Mouse (Mus musculus) stomach, embryonic 16.5 days (tissue): ENCODE measurements around the gene Neurl2. TPM values are rescaled to one million over a fixed set of nuclear protein-coding genes. Genes with fewer than 3 reads are reported as not detected.

ENCODE experiments used
- ATAC-seq: fragments of 200-750 bp; cut with Nextera tagmentation; 2 replicates; pipeline ENCODE4 v1.8.0; 2017; ENCODE audit warnings: moderate number of reproducible peaks, moderate TSS enrichment; ENCODE audit not compliant: insufficient read depth, low FRiP score
- H3K27ac ChIP-seq: fragments of 300-500 bp; sonication (generic); 2 replicates; pipeline ENCODE4 v1.5.1; 2014; ENCODE audit warnings: low read length
- H3K27me3 ChIP-seq: fragments of 300-500 bp; sonication (generic); 2 replicates; pipeline ENCODE4 v1.6.1; 2014; ENCODE audit warnings: low read length, control low read depth, mixed read lengths; ENCODE audit not compliant: control insufficient read depth, insufficient read depth
- H3K36me3 ChIP-seq: fragments of 300-500 bp; sonication (generic); 2 replicates; pipeline ENCODE4 v1.6.1; 2014; ENCODE audit warnings: low read length; ENCODE audit not compliant: control insufficient read depth, insufficient read depth
- H3K4me1 ChIP-seq: fragments of 300-500 bp; sonication (generic); 2 replicates; pipeline ENCODE4 v1.6.1; 2014; ENCODE audit warnings: low read length, control low read depth, mixed read lengths; ENCODE audit not compliant: control insufficient read depth, insufficient read depth
- H3K4me2 ChIP-seq: fragments of 300-500 bp; sonication (generic); 2 replicates; pipeline ENCODE4 v1.6.1; 2014; ENCODE audit warnings: low read depth, low read length, mixed read lengths
- H3K4me3 ChIP-seq: fragments of 300-500 bp; sonication (generic); replicated peaks from 2 replicates; pipeline ENCODE4 v1.5.1; 2014; ENCODE audit warnings: mild to moderate bottlenecking, low read length
- H3K9ac ChIP-seq: fragments of 300-500 bp; sonication (generic); 2 replicates; pipeline ENCODE4 v1.6.1; 2014; ENCODE audit warnings: low read length
- H3K9me3 ChIP-seq: fragments of 300-500 bp; sonication (generic); replicated peaks from 2 replicates; pipeline ENCODE4 v1.6.1; 2016; ENCODE audit warnings: low read length, control low read depth; ENCODE audit not compliant: control insufficient read depth
- WGBS: fragments of 180-500 bp; shearing (Covaris S2); extraction: QIAGEN DNeasy Blood & Tissue Kit; methylation state at CpG from one replicate; pipeline ENCODE4 v1.1.7; 2014; 5-methylcytosine and 5-hydroxymethylcytosine counted together
- polyA plus RNA-seq: library from polyadenylated mRNA; unstranded; fragments of >200 nt; fragmentation: Nextera tagmentation; extraction: Ambion mirVana; gene quantifications from 2 replicates; pipeline ENCODE4 v1.2.1, GENCODE M21; 2015

Neurl2 gene
- polyA plus RNA-seq, 1 experiment from 2014 or later = 7.9 TPM

DNA sequence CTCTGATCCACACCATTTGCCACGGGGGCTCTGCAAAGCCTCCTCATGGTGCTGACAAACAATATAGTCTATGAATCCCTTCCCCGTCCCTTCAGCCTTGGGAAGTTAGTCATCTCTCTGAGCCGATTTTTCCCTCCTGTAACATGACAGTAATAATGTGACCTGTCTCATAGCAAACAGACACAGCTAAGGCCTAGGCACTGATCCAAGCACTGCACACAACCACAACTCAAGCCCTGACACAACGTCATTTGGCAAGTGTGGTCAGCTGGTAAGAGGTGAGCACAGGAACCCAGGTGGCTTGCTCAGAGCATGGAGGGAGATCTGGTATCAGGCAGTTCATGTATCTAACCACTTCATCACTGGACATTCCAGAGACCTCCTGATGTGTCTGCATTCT is 37.4 kb downstream of the Neurl2 start:
- Histone ChIP-seq H3K4me1 (no peaks in the 10 kb centered on the region), H3K27ac (no peak overlapping the region), H3K9me3 (no peaks in the 10 kb centered on the region), H3K27me3 (no peaks in the 10 kb centered on the region), H3K4me2 (no peak overlapping the region), H3K9ac (no peak overlapping the region), H3K36me3 (peaks cover 16% of the 10 kb centered on the region; the same call in 1 of the 2 replicates), H3K4me3 (no peak overlapping the region)
- 74% methylated on average over 4 of the region's 4 CpGs for WGBS
- no peak for ATAC-seq

- no peaks in the 10 kb centered on the region for H3K27me3 ChIP-seq
- peaks cover 16% of the 10 kb centered on the region; the same call in 1 of the 2 replicates for H3K36me3 ChIP-seq
- no peak overlapping the region for H3K9ac ChIP-seq
- no peak overlapping the region for H3K27ac ChIP-seq
- 0 out of 2 replicates have a peak, but pooled peaks have one; percentile 26 for ATAC-seq
- H3K4me2 ChIP-seq = no peak overlapping the region
- H3K4me1 ChIP-seq = no peaks in the 10 kb centered on the region
- H3K4me3 ChIP-seq = no peak overlapping the region
- no peaks in the 10 kb centered on the region for H3K9me3 ChIP-seq
- 33% methylated on average over 5 of the region's 5 CpGs for WGBS
These were observed 39.0 kb downstream of the Neurl2 start for GRCm38 (mm10) chr2:164794293-164794692.

DNA sequence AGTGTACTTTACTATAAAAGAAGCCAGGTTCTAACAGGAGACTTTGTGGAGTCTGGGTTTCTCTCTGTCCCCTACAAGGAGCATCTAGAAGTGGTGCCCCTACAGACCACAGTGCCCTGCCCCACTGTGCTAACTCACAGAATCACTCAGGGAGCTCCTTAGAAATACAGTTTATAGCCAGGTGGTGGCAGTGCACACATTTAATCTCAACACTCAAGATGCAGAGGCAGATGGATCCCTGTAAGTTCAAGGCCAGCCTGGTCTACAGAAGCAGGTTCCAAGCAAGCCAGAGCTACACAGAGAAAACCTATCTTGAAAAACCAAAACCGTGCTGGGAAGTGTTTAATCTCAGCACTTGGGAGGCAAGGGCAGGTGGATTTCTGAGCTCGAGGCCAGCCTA is 39.5 kb downstream of the Neurl2 start:
- no peaks in the 10 kb centered on the region for H3K9me3 ChIP-seq
- no peak overlapping the region for H3K4me2 ChIP-seq
- H3K9ac ChIP-seq = no peak overlapping the region
- H3K4me1 ChIP-seq = no peaks in the 10 kb centered on the region
- H3K36me3 ChIP-seq = peaks cover 16% of the 10 kb centered on the region; the same call in 1 of the 2 replicates
- no peak overlapping the region for H3K27ac ChIP-seq
- ATAC-seq = no peak
- 89% methylated on average over 2 of the region's 2 CpGs for WGBS
- no peaks in the 10 kb centered on the region for H3K27me3 ChIP-seq
- no peak overlapping the region for H3K4me3 ChIP-seq

DNA sequence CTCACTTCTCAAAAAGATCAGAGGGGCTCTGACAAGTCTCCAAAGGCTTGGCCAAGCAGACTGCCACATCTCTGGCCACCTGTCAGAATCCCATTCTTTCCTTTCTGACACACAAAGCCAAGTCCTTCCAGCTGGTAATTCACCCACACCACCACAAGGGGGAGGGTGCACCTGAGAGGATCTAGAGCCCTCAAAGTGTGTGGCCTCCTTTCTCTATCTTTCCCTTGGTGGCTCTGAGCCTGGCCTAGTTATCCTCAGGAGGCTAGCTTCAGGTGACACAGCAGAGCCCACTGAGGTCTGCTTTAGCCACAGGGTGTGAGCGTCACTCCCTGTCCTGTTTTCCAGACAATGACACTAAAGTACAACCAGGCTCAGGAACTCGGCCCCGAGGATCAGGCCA is 40.0 kb downstream of the Neurl2 start:
- WGBS = 76% methylated on average over 3 of the region's 3 CpGs
- H3K27me3 ChIP-seq = no peaks in the 10 kb centered on the region
- H3K4me1 ChIP-seq = peaks cover 2% of the 10 kb centered on the region; the same call in 1 of the 2 replicates
- no peak for ATAC-seq
- no peak overlapping the region for H3K27ac ChIP-seq
- no peak overlapping the region for H3K4me3 ChIP-seq
- no peaks in the 10 kb centered on the region for H3K9me3 ChIP-seq
- peaks cover 16% of the 10 kb centered on the region; the same call in 1 of the 2 replicates for H3K36me3 ChIP-seq
- no peak overlapping the region for H3K9ac ChIP-seq
- H3K4me2 ChIP-seq = no peak overlapping the region

- Histone ChIP-seq H3K27ac (no peak overlapping the region), H3K9me3 (no peaks in the 10 kb centered on the region), H3K4me1 (peaks cover 4% of the 10 kb centered on the region; the same call in 1 of the 2 replicates), H3K36me3 (peaks cover 11% of the 10 kb centered on the region; the same call in 1 of the 2 replicates), H3K4me2 (no peak overlapping the region), H3K4me3 (no peak overlapping the region), H3K27me3 (no peaks in the 10 kb centered on the region), H3K9ac (no peak overlapping the region)
- ATAC-seq = no peak
- 92% methylated on average over 12 of the region's 12 CpGs for WGBS
These were observed 40.7 kb downstream of the Neurl2 start for GRCm38 (mm10) chr2:164792400-164793190.

DNA sequence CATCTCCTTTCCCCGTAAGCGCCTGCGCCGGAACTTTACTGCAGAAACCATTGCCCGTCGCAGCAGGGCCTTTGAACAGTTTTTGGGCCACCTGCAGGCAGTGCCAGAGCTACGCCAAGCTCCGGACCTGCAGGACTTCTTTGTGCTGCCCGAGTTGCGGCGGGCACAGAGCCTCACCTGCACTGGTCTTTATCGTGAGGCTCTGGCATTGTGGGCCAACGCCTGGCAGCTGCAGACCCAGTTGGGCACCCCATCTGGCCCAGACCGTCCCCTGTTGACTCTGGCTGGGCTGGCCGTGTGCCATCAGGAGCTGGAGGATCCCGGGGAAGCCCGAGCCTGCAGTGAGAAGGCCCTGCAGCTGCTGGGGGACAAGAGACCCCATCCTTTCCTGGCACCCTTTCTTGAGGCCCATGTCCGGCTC is 41.4 kb downstream of the Neurl2 start:
- Histone ChIP-seq H3K9me3 (no peaks in the 10 kb centered on the region), H3K27me3 (no peaks in the 10 kb centered on the region), H3K4me1 (peaks cover 9% of the 10 kb centered on the region), H3K4me2 (no peak overlapping the region), H3K9ac (no peak overlapping the region), H3K27ac (no peak overlapping the region), H3K36me3 (peaks cover 11% of the 10 kb centered on the region; the same call in 1 of the 2 replicates), H3K4me3 (no peak overlapping the region)
- WGBS = 91% methylated on average over 18 of the region's 18 CpGs
- ATAC-seq = no peak

GRCm38 (mm10) chr2:164790451-164790850 is 42.8 kb downstream of the Neurl2 start:
- Histone ChIP-seq H3K36me3 (peaks cover 11% of the 10 kb centered on the region; the same call in 1 of the 2 replicates), H3K27me3 (no peaks in the 10 kb centered on the region), H3K4me1 (peaks cover 12% of the 10 kb centered on the region), H3K4me2 (no peak overlapping the region), H3K9ac (no peak overlapping the region), H3K27ac (no peak overlapping the region), H3K9me3 (no peaks in the 10 kb centered on the region), H3K4me3 (no peak overlapping the region)
- 57% methylated on average over 4 of the region's 4 CpGs for WGBS
- no peak for ATAC-seq

DNA sequence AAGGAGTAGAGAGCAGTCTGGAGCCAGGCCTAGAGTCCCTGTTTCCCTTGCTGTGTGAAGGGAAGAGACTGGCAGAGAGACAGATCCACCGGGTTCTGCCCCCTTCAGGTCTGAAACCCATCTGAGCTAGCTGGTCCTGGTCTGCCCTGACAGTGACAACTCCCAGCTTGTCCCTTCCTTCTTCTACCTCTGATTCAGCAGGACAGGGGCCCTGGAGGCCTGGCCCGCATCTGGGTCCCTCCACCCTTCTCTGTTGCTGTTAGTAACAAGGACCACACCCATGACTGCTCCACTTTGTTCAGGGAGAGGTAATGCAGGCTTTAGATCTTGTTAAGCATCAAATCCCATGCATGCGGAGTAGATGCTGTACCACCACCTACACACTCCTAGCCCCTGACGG is 44.8 kb downstream of the Neurl2 start:
- no peaks in the 10 kb centered on the region for H3K9me3 ChIP-seq
- no peak overlapping the region; the same call in 1 of the 2 replicates for H3K27ac ChIP-seq
- no peak for ATAC-seq
- no peaks in the 10 kb centered on the region for H3K27me3 ChIP-seq
- peaks cover 11% of the 10 kb centered on the region; the same call in 1 of the 2 replicates for H3K36me3 ChIP-seq
- 42% methylated on average over 4 of the region's 4 CpGs for WGBS
- no peak overlapping the region for H3K4me2 ChIP-seq
- no peak overlapping the region for H3K4me3 ChIP-seq
- peak overlapping the region; percentile 55; the same call in 1 of the 2 replicates for H3K9ac ChIP-seq
- peaks cover 19% of the 10 kb centered on the region for H3K4me1 ChIP-seq

DNA sequence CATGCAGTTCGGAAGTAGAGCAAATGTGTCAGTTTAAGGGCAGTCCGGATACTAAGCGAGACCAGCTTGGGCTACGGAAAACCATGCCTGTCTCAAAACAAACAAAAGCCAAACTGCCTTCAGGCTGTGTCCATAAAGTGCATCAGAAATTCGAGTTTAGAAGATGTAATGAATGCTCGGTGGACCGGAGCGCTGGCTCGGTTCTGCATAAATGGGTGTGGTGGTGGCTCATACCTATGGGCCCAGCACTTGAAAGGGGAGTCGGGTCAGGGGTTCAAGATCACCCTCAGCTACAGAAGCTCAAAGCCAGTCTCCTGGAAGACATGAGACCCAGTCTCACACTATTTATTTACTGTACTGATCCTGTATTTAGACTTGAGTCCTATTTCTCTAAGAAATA is 45.5 kb downstream of the Neurl2 start:
- H3K4me2 ChIP-seq = peak overlapping the region; percentile 89; the same call in 1 of the 2 replicates
- H3K36me3 ChIP-seq = peaks cover 11% of the 10 kb centered on the region; the same call in 1 of the 2 replicates
- H3K9ac ChIP-seq = no peak overlapping the region
- no peaks in the 10 kb centered on the region for H3K9me3 ChIP-seq
- no peaks in the 10 kb centered on the region for H3K27me3 ChIP-seq
- no peak for ATAC-seq
- H3K4me1 ChIP-seq = peaks cover 19% of the 10 kb centered on the region
- no peak overlapping the region for H3K4me3 ChIP-seq
- no peak overlapping the region for H3K27ac ChIP-seq
- WGBS = 85% methylated on average over 10 of the region's 10 CpGs
